Mouse (Mus musculus) testis, adult 2 months (tissue): ENCODE data around the gene Gm6993.

Experiments
- CTCF ChIP-seq: fragments of 200-500 bp; IDR thresholded peaks from 2 replicates; pipeline ENCODE4 v1.5.1; 2012; ENCODE audit warnings: low read depth, mild to moderate bottlenecking, inconsistent platforms, low read length, moderate library complexity; ENCODE audit not compliant: control insufficient read depth, insufficient read depth, insufficient replicate concordance
- POLR2A ChIP-seq: fragments of 200-500 bp; IDR thresholded peaks from 2 replicates; pipeline ENCODE4 v1.6.1; 2012; ENCODE audit warnings: low read depth, mild to moderate bottlenecking, inconsistent platforms, low read length, moderate library complexity; ENCODE audit not compliant: control insufficient read depth

DNA sequence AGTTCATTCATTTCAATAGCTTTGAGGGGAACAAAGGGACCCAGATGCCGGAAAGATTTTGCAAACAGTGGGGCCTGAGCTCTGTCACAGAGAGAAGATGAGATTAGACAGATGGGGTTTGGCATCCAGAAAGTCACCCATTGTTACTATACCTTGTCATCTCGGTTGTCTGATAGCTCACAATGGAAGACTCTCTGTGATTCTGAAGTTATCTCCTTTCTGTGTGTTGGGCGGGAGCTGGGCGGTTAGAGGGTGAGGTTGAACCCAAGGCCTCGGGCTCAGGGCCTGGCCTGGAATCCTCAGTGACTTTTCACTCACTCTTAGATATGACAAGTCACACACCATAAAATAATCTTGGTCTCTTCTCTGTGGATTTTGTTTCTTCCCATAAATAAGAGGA, 30.2 kb downstream of the Gm6993 start:
- TF ChIP-seq CTCF (no peak), POLR2A (no peak)
